Mouse (Mus musculus): ENCODE data around the gene Zbtb7a.

DNA sequence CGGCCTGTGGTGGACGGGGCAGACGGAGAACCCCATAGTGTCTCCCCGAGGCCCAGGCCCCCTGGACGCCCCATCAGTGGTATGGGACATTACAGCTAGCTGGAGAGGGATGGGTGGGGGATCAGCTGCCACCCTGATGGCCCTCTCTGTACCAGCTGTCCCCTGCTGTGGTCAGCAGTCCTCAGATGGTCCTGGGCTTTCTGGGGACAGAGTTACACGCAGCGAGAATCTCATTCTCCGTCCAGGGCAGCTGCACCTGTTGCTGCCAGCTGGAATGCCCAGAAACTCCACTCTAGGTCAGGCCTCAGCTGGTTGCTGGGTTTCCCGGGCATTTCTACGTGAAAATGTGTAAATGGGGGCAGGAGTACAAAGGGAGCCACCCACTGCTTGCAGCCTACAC lies 15.4 kb upstream of the Zbtb7a start:
- no peak for TF ChIP-seq CEBPB (IDR thresholded peaks at IDR 0.05; ENCODE audit: insufficient read depth, poor library complexity, severe bottlenecking)
- TF ChIP-seq POLR2A (IDR thresholded peaks at IDR 0.05; ENCODE audit: insufficient read length, low read depth) = no peak
- peak; percentile 95 for TF ChIP-seq TCF12 (IDR thresholded peaks at IDR 0.05; ENCODE audit: insufficient read depth, poor library complexity, severe bottlenecking)
- no peak for TF ChIP-seq MAX (IDR thresholded peaks at IDR 0.05; ENCODE audit: low read depth)
- TF ChIP-seq MYOD1 (IDR thresholded peaks at IDR 0.05; ENCODE audit: control insufficient read depth in 1 of 3, insufficient read length in 2 of 3, low read depth in 2 of 3) = peak; percentile 73 to 97 (median 96)
- TF ChIP-seq USF1 (IDR thresholded peaks at IDR 0.05; ENCODE audit: low read depth) = no peak
- TF ChIP-seq MYOG (IDR thresholded peaks at IDR 0.05; ENCODE audit: control insufficient read depth in 1 of 3, insufficient read depth in 1 of 3, insufficient read length in 2 of 3, low read depth in 2 of 3) = peak; percentile 96 to 100 (median 99)
- TF ChIP-seq TCF3 (IDR thresholded peaks at IDR 0.05; ENCODE audit: insufficient read length, low read depth) = peak; percentile 96
- no peak for TF ChIP-seq POLR2AphosphoS2 (IDR thresholded peaks at IDR 0.05; ENCODE audit: insufficient read length, low read depth)
- no peak for TF ChIP-seq E2F4 (IDR thresholded peaks at IDR 0.05; ENCODE audit: insufficient read depth)

Data from myocyte (in vitro differentiated cells).